Mouse (Mus musculus) C2C12 (cell line): Measurements from ENCODE around the gene Gm28372. TPM values are rescaled to one million over a fixed set of nuclear protein-coding genes. Genes with fewer than 3 reads are reported as not detected.

Experiments used
- H3K27me3 ChIP-seq: one replicate; pipeline ENCODE4 v1.6.1; 2011; ENCODE audit not compliant: control insufficient read depth, insufficient read depth, insufficient read length
- H3K36me3 ChIP-seq: one replicate; pipeline ENCODE4 v1.6.1; 2011; ENCODE audit not compliant: control insufficient read depth, insufficient read depth
- H3K4me3 ChIP-seq: one replicate; pipeline ENCODE4 v1.5.1; 2011; ENCODE audit warnings: mild to moderate bottlenecking, control low read depth; ENCODE audit not compliant: poor library complexity, insufficient read depth, severe bottlenecking
- H3K79me2 ChIP-seq: one replicate; pipeline ENCODE4 v1.6.1; 2011; ENCODE audit not compliant: control insufficient read depth, insufficient read depth
- H3K79me3 ChIP-seq: one replicate; pipeline ENCODE4 v1.6.1; 2011; ENCODE audit warnings: low read depth, control low read depth
- H3ac ChIP-seq: one replicate; pipeline ENCODE3; 2011; ENCODE audit warnings: low read depth; ENCODE audit not compliant: control insufficient read depth, insufficient read length
- CEBPB ChIP-seq: IDR thresholded peaks from one replicate; pipeline ENCODE4 v1.6.1; 2011; ENCODE audit warnings: low read depth, mild to moderate bottlenecking, control low read depth, moderate library complexity
- CTCF ChIP-seq: IDR thresholded peaks from one replicate; pipeline ENCODE4 v1.5.1; 2011; ENCODE audit not compliant: control insufficient read depth, insufficient read depth, insufficient read length
- FOSL1 ChIP-seq: IDR thresholded peaks from one replicate; pipeline ENCODE4 v1.8.0; 2011; ENCODE audit warnings: mild to moderate bottlenecking, low read length; ENCODE audit not compliant: poor library complexity, insufficient read depth, severe bottlenecking
- MAX ChIP-seq: IDR thresholded peaks from one replicate; pipeline ENCODE4 v1.6.1; 2011; ENCODE audit warnings: mild to moderate bottlenecking, control low read depth
- MYOD1 ChIP-seq: IDR thresholded peaks from one replicate; pipeline ENCODE4 v1.6.1; 2011; ENCODE audit warnings: low read depth; ENCODE audit not compliant: control insufficient read depth, insufficient read length
- MYOG ChIP-seq: IDR thresholded peaks from one replicate; pipeline ENCODE4 v1.6.1; 2011; ENCODE audit not compliant: control insufficient read depth, insufficient read length; ENCODE audit errors: extremely low read depth
- USF1 ChIP-seq: IDR thresholded peaks from one replicate; pipeline ENCODE4 v1.6.1; 2011; ENCODE audit warnings: low read depth, mild to moderate bottlenecking, control low read depth, moderate library complexity
- polyA plus RNA-seq: library from polyadenylated mRNA; unstranded; fragments of >200 nt; fragmentation: generic; extraction: Trizol; gene quantifications from one replicate; pipeline ENCODE4 v1.2.1, GENCODE M21; 2012; ENCODE audit warnings: missing spikeins

Gm28372 gene
- polyA plus RNA-seq, 1 experiment, result not detected

- Histone ChIP-seq H3K4me3 (no peak overlapping the region), H3K79me3 (no peaks in the 10 kb centered on the region), H3ac (no peak overlapping the region), H3K79me2 (no peaks in the 10 kb centered on the region), H3K27me3 (peaks cover 31% of the 10 kb centered on the region), H3K36me3 (no peaks in the 10 kb centered on the region)
- TF ChIP-seq USF1, result no peak
- TF ChIP-seq MAX, result no peak
- TF ChIP-seq FOSL1, result no peak
- no peak for TF ChIP-seq CEBPB
- TF ChIP-seq MYOD1, result no peak
- TF ChIP-seq MYOG, result no peak
- TF ChIP-seq CTCF, result no peak
Measured at GRCm38 (mm10) chr2:130374951-130375350, 30.1 kb upstream of the Gm28372 start.

GRCm38 (mm10) chr2:130383205-130383604 lies 21.8 kb upstream of the Gm28372 start:
- TF ChIP-seq USF1 (no peak), MAX (no peak), CEBPB (no peak), FOSL1 (no peak), MYOG (no peak), MYOD1 (no peak), CTCF (no peak)
- no peaks in the 10 kb centered on the region for H3K79me3 ChIP-seq
- no peaks in the 10 kb centered on the region for H3K79me2 ChIP-seq
- no peak overlapping the region for H3ac ChIP-seq
- peaks cover 18% of the 10 kb centered on the region for H3K27me3 ChIP-seq
- H3K36me3 ChIP-seq, result no peaks in the 10 kb centered on the region
- H3K4me3 ChIP-seq, result no peak overlapping the region

GRCm38 (mm10) chr2:130383895-130384294 lies 21.1 kb upstream of the Gm28372 start:
- Histone ChIP-seq H3K27me3 (peaks cover 17% of the 10 kb centered on the region), H3K4me3 (no peak overlapping the region)
- TF ChIP-seq CEBPB (no peak), MYOG (no peak), CTCF (no peak), USF1 (no peak), FOSL1 (no peak), MAX (no peak), MYOD1 (no peak)

GRCm38 (mm10) chr2:130386212-130386611 lies 18.8 kb upstream of the Gm28372 start:
- no peaks in the 10 kb centered on the region for H3K79me2 ChIP-seq
- no peaks in the 10 kb centered on the region for H3K36me3 ChIP-seq
- no peaks in the 10 kb centered on the region for H3K79me3 ChIP-seq
- no peak overlapping the region for H3ac ChIP-seq
- H3K4me3 ChIP-seq, result no peak overlapping the region
- peaks cover 17% of the 10 kb centered on the region for H3K27me3 ChIP-seq
- TF ChIP-seq MYOD1 (no peak), CTCF (no peak), FOSL1 (no peak), MYOG (no peak), CEBPB (no peak), MAX (no peak), USF1 (no peak)

More at GRCm38 (mm10) chr2:130383895-130384294, 21.1 kb upstream of the Gm28372 start:
- H3K79me3 ChIP-seq, result no peaks in the 10 kb centered on the region
- H3ac ChIP-seq, result no peak overlapping the region
- no peaks in the 10 kb centered on the region for H3K36me3 ChIP-seq
- no peaks in the 10 kb centered on the region for H3K79me2 ChIP-seq

- Histone ChIP-seq H3K79me3 (no peaks in the 10 kb centered on the region), H3K79me2 (no peaks in the 10 kb centered on the region), H3K4me3 (no peak overlapping the region), H3K36me3 (no peaks in the 10 kb centered on the region), H3ac (no peak overlapping the region), H3K27me3 (peaks cover 14% of the 10 kb centered on the region)
- TF ChIP-seq FOSL1 (no peak), CEBPB (no peak), MYOG (no peak), MAX (no peak)
Measured at GRCm38 (mm10) chr2:130388796-130389195, 16.2 kb upstream of the Gm28372 start.

- Histone ChIP-seq H3K79me2 (no peaks in the 10 kb centered on the region), H3K4me3 (no peak overlapping the region), H3K36me3 (no peaks in the 10 kb centered on the region), H3K27me3 (peaks cover 19% of the 10 kb centered on the region), H3ac (no peak overlapping the region), H3K79me3 (no peaks in the 10 kb centered on the region)
- no peak for TF ChIP-seq MYOG
- TF ChIP-seq MAX, result no peak
Measured at GRCm38 (mm10) chr2:130390993-130391625, 13.9 kb upstream of the Gm28372 start.
